Mouse (Mus musculus) regulatory T cell (primary cell): Measurements from ENCODE around the gene Alox8.

Experiments
- in situ Hi-C: fragments of 300-600 bp; cut with MboI, MseI; formaldehyde crosslinking; loops from one replicate; pipeline ENCODE4 v1.15.1; 2025; ENCODE audit warnings: high pct_unique_total_duplicates

Gene Alox8

GRCm38 (mm10) chr11:69197743-69198142 lies at the start of gene Alox8:
Alox8 (minus strand) TSS chr11:69197843.
- in situ Hi-C loops, result loop anchor here (5.0 kb wide), 1 partner anchor 40 kb away; the partner anchor contains the start of gene Gucy2e

GRCm38 (mm10) chr11:69245643-69246042 lies 48.0 kb upstream of the Alox8 start:
- in situ Hi-C loops, result no loop called here

GRCm38 (mm10) chr11:69244911-69245310 lies 47.3 kb upstream of the Alox8 start:
- in situ Hi-C loops, result no loop called here

GRCm38 (mm10) chr11:69236926-69237260 lies 39.2 kb upstream of the Alox8 start, which contains the start of gene Gucy2e:
Gucy2e (minus strand) TSS chr11:69237036.
- in situ Hi-C loops, result loop anchor here (5.0 kb wide), 2 partner anchors 40 to 80 kb away; partner anchors contain the start of genes Alox12b and Alox8

GRCm38 (mm10) chr11:69236061-69236925 lies 38.6 kb upstream of the Alox8 start:
- in situ Hi-C loops, result loop anchor here (5.0 kb wide), 2 partner anchors 39 to 79 kb away; partner anchors contain the start of genes Alox12b and Alox8

GRCm38 (mm10) chr11:69235285-69236060 lies 37.8 kb upstream of the Alox8 start:
- in situ Hi-C loops, result loop anchor here (5.0 kb wide), 2 partner anchors 38 to 78 kb away; partner anchors contain the start of genes Alox12b and Alox8

GRCm38 (mm10) chr11:69233141-69233540 lies 35.5 kb upstream of the Alox8 start:
- in situ Hi-C loops, result no loop called here

- in situ Hi-C loops, result no loop called here
Observed at GRCm38 (mm10) chr11:69230420-69230819, 32.8 kb upstream of the Alox8 start.

GRCm38 (mm10) chr11:69225715-69226114 lies 28.1 kb upstream of the Alox8 start:
- in situ Hi-C loops, result no loop called here

GRCm38 (mm10) chr11:69223101-69223500 lies 25.5 kb upstream of the Alox8 start:
- in situ Hi-C loops, result loop anchor here (25.0 kb wide), 1 partner anchor 611 kb away; no protein-coding TSS in a partner anchor

- in situ Hi-C loops, result loop anchor here (25.0 kb wide), 1 partner anchor 609 kb away; no protein-coding TSS in a partner anchor
Observed at GRCm38 (mm10) chr11:69221070-69221469, 23.4 kb upstream of the Alox8 start.

GRCm38 (mm10) chr11:69218661-69219060 lies 21.0 kb upstream of the Alox8 start:
- in situ Hi-C loops, result loop anchor here (25.0 kb wide), 1 partner anchor 606 kb away; no protein-coding TSS in a partner anchor

GRCm38 (mm10) chr11:69217411-69217810 lies 19.8 kb upstream of the Alox8 start:
- in situ Hi-C loops, result loop anchor here (25.0 kb wide), 1 partner anchor 605 kb away; no protein-coding TSS in a partner anchor

- in situ Hi-C loops, result loop anchor here (25.0 kb wide), 1 partner anchor 599 kb away; no protein-coding TSS in a partner anchor
Observed at GRCm38 (mm10) chr11:69211431-69211830, 13.8 kb upstream of the Alox8 start.

- in situ Hi-C loops, result loop anchor here (25.0 kb wide), 1 partner anchor 590 kb away; no protein-coding TSS in a partner anchor
Observed at GRCm38 (mm10) chr11:69202469-69203230, 5.0 kb upstream of the Alox8 start.

GRCm38 (mm10) chr11:69200231-69200630 lies 2.6 kb upstream of the Alox8 start:
- in situ Hi-C loops, result loop anchor here (25.0 kb wide), 1 partner anchor 588 kb away; no protein-coding TSS in a partner anchor

GRCm38 (mm10) chr11:69199251-69199650 lies 1.6 kb upstream of the Alox8 start:
- in situ Hi-C loops, result loop anchor here (5.0 kb wide), 1 partner anchor 38 kb away; the partner anchor contains the start of gene Gucy2e

GRCm38 (mm10) chr11:69197194-69197593 lies 449 bp downstream of the Alox8 start:
- in situ Hi-C loops, result loop anchor here (5.0 kb wide), 1 partner anchor 40 kb away; the partner anchor contains the start of gene Gucy2e

- in situ Hi-C loops, result loop anchor here (5.0 kb wide), 1 partner anchor 41 kb away; the partner anchor contains the start of gene Gucy2e
Observed at GRCm38 (mm10) chr11:69196766-69197165, 877 bp downstream of the Alox8 start.

- in situ Hi-C loops, result no loop called here
Observed at GRCm38 (mm10) chr11:69192840-69193239, 4.8 kb downstream of the Alox8 start.

- in situ Hi-C loops, result no loop called here
Observed at GRCm38 (mm10) chr11:69185936-69186335, 11.7 kb downstream of the Alox8 start.
